13 mouse cellular contexts compared by ENCODE assay signal in genomic region chr15:79321733-79322190, GRCm38 (mm10). TPM values are rescaled to one million over a fixed set of nuclear protein-coding genes. Genes with fewer than 3 reads are reported as not detected.
DNase-seq lines count a peak whose midpoint lies in the region; ATAC-seq and TF ChIP-seq lines count a peak whose summit lies in the region.
"Had no signal": no experiment of that assay in that cellular context is flagged by ENCODE, and none has a peak within 500 bp of the region (broad histone marks: within the 10 kb centered on the region; RNA-seq: fewer than 3 reads in every experiment).

No protein-coding gene starts in this region.

- H3K4me3 ChIP-seq in heart, embryonic 11.5 days (ENCODE audit: low read depth, low read length), result no peak overlapping the region
- no peak overlapping the region; the same call in 1 of the 2 replicates for H3K4me3 ChIP-seq in testis, adult 2 months (ENCODE audit: control insufficient read depth, low read depth, low read length)
- H3K4me3 ChIP-seq in liver, embryonic 16.5 days (ENCODE audit: low read depth, low read length), result no peak overlapping the region
- H3K4me3 ChIP-seq in forebrain, embryonic 15.5 days, result no peak overlapping the region

- peaks cover 35% of the 10 kb centered on the region for H3K4me1 ChIP-seq in heart, embryonic 11.5 days (ENCODE audit: control insufficient read depth, insufficient read depth, low read length)
- peaks cover 20% of the 10 kb centered on the region for H3K4me1 ChIP-seq in testis, adult 2 months (ENCODE audit: control insufficient read depth, insufficient read depth, low read length)
- H3K4me1 ChIP-seq in liver, embryonic 16.5 days (ENCODE audit: control insufficient read depth, low read depth, low read length), result peaks cover 46% of the 10 kb centered on the region
- peaks cover 10% of the 10 kb centered on the region for H3K4me1 ChIP-seq in forebrain, embryonic 15.5 days

- TF ChIP-seq CTCF in testis, adult 2 months (IDR thresholded peaks at IDR 0.05; ENCODE audit: control insufficient read depth, insufficient read depth, insufficient replicate concordance, low read depth, low read length), result no peak

- no peaks in the 10 kb centered on the region for H3K36me3 ChIP-seq in heart, embryonic 11.5 days (ENCODE audit: control insufficient read depth, insufficient read depth, low read length)
- peaks cover 1% of the 10 kb centered on the region for H3K36me3 ChIP-seq in testis, adult 2 months (ENCODE audit: control insufficient read depth, insufficient read depth, low read length)
- H3K36me3 ChIP-seq in liver, embryonic 16.5 days (ENCODE audit: control insufficient read depth, insufficient read depth), result no peaks in the 10 kb centered on the region
- H3K36me3 ChIP-seq in forebrain, embryonic 15.5 days, result no peaks in the 10 kb centered on the region

- H3K9me3 ChIP-seq in heart, embryonic 11.5 days (replicated peaks; ENCODE audit: control insufficient read depth, low read length), result no peaks in the 10 kb centered on the region
- no peaks in the 10 kb centered on the region for H3K9me3 ChIP-seq in liver, embryonic 16.5 days (replicated peaks; ENCODE audit: control insufficient read depth, low read length)
- no peaks in the 10 kb centered on the region for H3K9me3 ChIP-seq in forebrain, embryonic 15.5 days
- H3K9me3 ChIP-seq: megakaryocyte, embryonic 14.5 days had no signal

- peak overlapping the region; percentile 68; the same call in 1 of the 2 replicates for H3K27ac ChIP-seq in heart, embryonic 11.5 days (ENCODE audit: low read depth, low read length)
- peak overlapping the region; percentile 61 for H3K27ac ChIP-seq in testis, adult 2 months (ENCODE audit: control insufficient read depth, insufficient read depth, low read depth, low read length)
- peak overlapping the region; percentile 84 for H3K27ac ChIP-seq in liver, embryonic 16.5 days (ENCODE audit: low read length)
- no peak overlapping the region for H3K27ac ChIP-seq in forebrain, embryonic 15.5 days (replicated peaks)

- no peak for ATAC-seq in heart, embryonic 11.5 days (replicated peaks; ENCODE audit: insufficient number of reproducible peaks, low FRiP score, low TSS enrichment)
- peak; percentile 80 for ATAC-seq in liver, embryonic 16.5 days (ENCODE audit: low read depth)
- ATAC-seq in forebrain, embryonic 15.5 days (replicated peaks), result no peak

- 51% methylated on average over 5 of the region's 5 CpGs for WGBS in heart, embryonic 11.5 days (ENCODE audit: insufficient replicate concordance)
- WGBS in liver, embryonic 16.5 days (ENCODE audit: insufficient replicate concordance), result 14% methylated on average over 5 of the region's 5 CpGs
- WGBS in forebrain, embryonic 15.5 days, result 80% methylated on average over 5 of the region's 5 CpGs

- H3K9ac ChIP-seq in heart, embryonic 11.5 days (ENCODE audit: low read depth, low read length), result no peak overlapping the region
- H3K9ac ChIP-seq in liver, embryonic 16.5 days (ENCODE audit: low read depth, low read length), result 0 out of 2 replicates have a peak overlapping the region, but pooled peaks have one; percentile 10
- H3K9ac ChIP-seq in forebrain, embryonic 15.5 days (replicated peaks), result no peak overlapping the region

- DNase-seq in heart, adult 11 months, result no peak
- no peak for DNase-seq in testis, postnatal 14 days (ENCODE audit: low spot score)
- DNase-seq in natural killer cell, adult 2 months (ENCODE audit: low spot score in 2 of 2), result no peak
- DNase-seq in retina, embryonic 14.5 days (ENCODE audit: low spot score), result no peak
- DNase-seq: adrenal gland, postnatal 14 days; cerebellum, adult 9-11 months; embryo, embryonic 11 days; heart, postnatal 36 days had no signal

- TF ChIP-seq POLR2A in testis, adult 2 months (IDR thresholded peaks at IDR 0.05; ENCODE audit: control insufficient read depth, low read depth, low read length), result no peak

- no peaks in the 10 kb centered on the region for H3K27me3 ChIP-seq in heart, embryonic 11.5 days (ENCODE audit: control insufficient read depth, insufficient read depth, low read length)
- no peaks in the 10 kb centered on the region for H3K27me3 ChIP-seq in testis, adult 2 months (ENCODE audit: control insufficient read depth, insufficient read depth, low read length)
- no peaks in the 10 kb centered on the region for H3K27me3 ChIP-seq in liver, embryonic 16.5 days (ENCODE audit: control insufficient read depth, insufficient read depth, low read depth, low read length)
- no peaks in the 10 kb centered on the region for H3K27me3 ChIP-seq in forebrain, embryonic 15.5 days
- H3K27me3 ChIP-seq: megakaryocyte, embryonic 14.5 days had no signal

- no peak overlapping the region for H3K4me2 ChIP-seq in heart, embryonic 11.5 days
- peak overlapping the region; percentile 26 for H3K4me2 ChIP-seq in liver, embryonic 16.5 days (ENCODE audit: low read depth, low read length)
- H3K4me2 ChIP-seq in forebrain, embryonic 15.5 days (replicated peaks), result no peak overlapping the region

RNA-seq across cellular contexts. Expression of gene Pla2g6, which starts 6.4 kb away (rescaled TPM):
- polyA plus RNA-seq in heart, embryonic 11.5 days (2014; fragmentation: Nextera tagmentation; extraction: Ambion mirVana), result 11.6 and 12.9 TPM in 2 replicates
- polyA plus RNA-seq in testis, adult 2 months (2012; rRNA removed), result 303 and 357 TPM in 2 replicates
- 16.7 and 19.5 TPM in 2 replicates for polyA plus RNA-seq in liver, embryonic 16.5 days (2015; fragmentation: Nextera tagmentation; extraction: Ambion mirVana)
- polyA plus RNA-seq in forebrain, embryonic 15.5 days (2015; fragmentation: Nextera tagmentation; extraction: Ambion mirVana), result 25.8 and 29.5 TPM in 2 replicates

RNA-seq across cellular contexts. Expression of gene Maff, which starts 24.7 kb away (rescaled TPM):
- 3.0 and 3.3 TPM in 2 replicates for polyA plus RNA-seq in heart, embryonic 11.5 days (2014; fragmentation: Nextera tagmentation; extraction: Ambion mirVana)
- 0.77 and 1.1 TPM in 2 replicates for polyA plus RNA-seq in testis, adult 2 months (2012; rRNA removed)
- polyA plus RNA-seq in liver, embryonic 16.5 days (2015; fragmentation: Nextera tagmentation; extraction: Ambion mirVana), result 2.3 and 3.3 TPM in 2 replicates
- polyA plus RNA-seq in forebrain, embryonic 15.5 days (2015; fragmentation: Nextera tagmentation; extraction: Ambion mirVana), result 0.79 and 0.97 TPM in 2 replicates

RNA-seq across cellular contexts. Expression of gene Baiap2l2, which starts 36.4 kb away (rescaled TPM):
- 11.1 and 14.0 TPM in 2 replicates for polyA plus RNA-seq in heart, embryonic 11.5 days (2014; fragmentation: Nextera tagmentation; extraction: Ambion mirVana)
- polyA plus RNA-seq in testis, adult 2 months (2012; rRNA removed), result 0.67 and 0.94 TPM in 2 replicates
- 1.7 and 2.6 TPM in 2 replicates for polyA plus RNA-seq in liver, embryonic 16.5 days (2015; fragmentation: Nextera tagmentation; extraction: Ambion mirVana)
- polyA plus RNA-seq in forebrain, embryonic 15.5 days (2015; fragmentation: Nextera tagmentation; extraction: Ambion mirVana), result 1.9 and 3.6 TPM in 2 replicates
